Mouse (Mus musculus) liver (tissue): ENCODE results near the gene Arl8a.
"Not testable (repeated sequence)": the region's sequence is repeated elsewhere in the genome, so short reads cannot be mapped to it uniquely, and the experiment has no call there.

ENCODE experiments used
- DNase-seq: peaks from one replicate; pipeline ENCODE4 v3.0.0-alpha.2; 2020; ENCODE audit warnings: mixed read lengths

Arl8a gene

DNA sequence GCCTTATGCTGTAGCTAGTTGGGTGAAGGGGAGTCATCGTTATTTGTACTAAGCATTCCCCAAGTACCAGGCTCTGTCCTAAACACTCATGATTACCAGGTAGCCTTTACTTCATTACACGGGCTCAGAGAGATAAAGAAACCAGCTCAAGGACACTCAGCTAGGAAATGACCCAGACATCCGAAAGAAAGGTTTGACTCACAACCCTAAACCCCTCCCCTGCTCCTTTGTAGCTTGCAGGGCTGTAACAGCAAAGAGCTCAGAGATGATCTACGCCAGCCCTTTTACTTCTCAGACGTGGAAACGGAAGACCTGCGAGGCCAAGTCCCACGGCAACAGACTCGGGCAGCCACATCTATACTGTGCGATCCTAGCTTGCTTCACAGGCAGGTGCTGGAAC is 23.7 kb downstream of the Arl8a start:
- DNase-seq, result no peak

DNA sequence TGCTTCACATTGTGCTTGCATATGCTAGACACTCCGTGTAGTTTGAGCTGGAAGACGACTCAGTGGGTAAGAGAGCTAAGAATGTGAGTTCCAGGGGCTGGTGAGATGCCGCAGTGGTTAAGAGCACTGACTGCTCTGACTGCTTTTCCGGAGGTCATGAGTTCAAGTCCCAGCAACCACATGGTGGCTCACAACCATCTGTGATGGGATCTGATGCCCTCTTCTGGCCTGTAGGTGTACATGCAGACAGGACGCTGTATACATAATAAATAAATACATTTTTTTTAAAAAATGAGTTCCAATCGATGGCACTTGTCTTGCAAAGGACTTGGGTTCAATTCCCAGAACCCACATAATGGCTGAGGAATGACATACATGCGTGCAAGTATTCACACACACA is 24.6 kb downstream of the Arl8a start:
- DNase-seq, result no peak

- DNase-seq, result peak; percentile 44
Measured at GRCm38 (mm10) chr1:135171984-135172383, 25.4 kb downstream of the Arl8a start.

DNA sequence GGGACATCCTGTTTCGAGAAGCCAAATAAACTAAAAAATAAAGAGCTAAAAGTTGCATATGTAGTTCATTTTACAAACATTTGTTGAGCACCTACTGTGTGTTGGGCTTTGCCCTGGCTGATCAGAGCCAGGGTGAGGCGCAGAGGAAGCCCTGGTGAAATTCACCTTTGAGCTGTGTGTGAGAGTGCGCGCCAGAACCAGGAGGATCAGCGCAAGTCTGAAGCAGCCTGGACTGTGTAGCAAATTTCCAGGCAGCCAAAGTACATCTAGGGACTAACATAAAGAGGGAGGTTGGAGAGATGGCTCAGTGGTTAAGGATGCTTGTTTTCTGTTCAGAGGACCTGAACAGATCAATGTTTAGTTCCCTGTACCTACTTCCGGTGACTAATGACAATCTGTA is 26.7 kb downstream of the Arl8a start:
- no peak for DNase-seq

DNA sequence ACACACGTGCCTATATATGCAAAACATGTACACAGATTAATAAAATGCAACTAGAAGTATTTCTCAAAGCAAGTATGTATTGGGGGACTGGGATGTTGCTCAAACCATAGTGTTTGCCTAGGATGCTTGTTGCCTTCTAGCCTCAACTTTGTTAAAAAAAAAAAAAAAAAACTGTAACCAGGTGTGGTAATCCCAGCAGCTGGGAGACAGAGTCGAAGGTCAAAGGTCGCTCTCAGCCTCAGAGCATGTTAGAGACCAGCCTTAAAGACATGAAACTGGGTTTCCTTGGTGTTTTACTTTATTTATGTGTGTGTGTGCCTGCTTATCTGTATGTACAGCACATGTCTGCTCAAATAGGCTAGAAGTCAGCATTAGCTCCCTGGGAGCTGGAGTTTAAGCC is 28.6 kb downstream of the Arl8a start:
- DNase-seq, result no peak

GRCm38 (mm10) chr1:135177724-135178123 is 31.1 kb downstream of the Arl8a start:
- no peak for DNase-seq

GRCm38 (mm10) chr1:135178863-135179262 is 32.2 kb downstream of the Arl8a start:
- DNase-seq, result no peak

GRCm38 (mm10) chr1:135180830-135181229 is 34.2 kb downstream of the Arl8a start:
- DNase-seq, result no peak

GRCm38 (mm10) chr1:135181275-135181674 is 34.7 kb downstream of the Arl8a start:
- no peak for DNase-seq

GRCm38 (mm10) chr1:135181880-135182623 is 35.4 kb downstream of the Arl8a start:
- DNase-seq, result no peak

DNA sequence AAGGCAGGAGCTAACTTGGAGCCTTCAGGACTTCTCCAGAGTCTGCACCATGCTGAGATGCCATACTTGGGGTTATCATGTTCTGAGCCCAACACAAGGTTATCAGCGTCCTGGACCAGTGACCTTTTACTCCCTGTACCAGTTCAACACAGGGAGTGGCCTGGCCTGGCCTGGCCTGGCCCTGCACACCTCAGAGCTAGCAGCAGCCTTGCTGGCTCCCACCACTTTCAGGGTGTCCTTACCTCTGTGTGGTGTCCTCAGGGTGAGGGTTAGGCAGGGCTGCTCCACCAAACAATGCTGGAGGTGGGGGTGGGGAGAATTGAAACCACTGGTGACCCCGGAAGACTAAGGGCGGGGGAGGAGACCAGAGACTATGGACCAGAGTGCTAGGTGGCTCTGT is 36.4 kb downstream of the Arl8a start:
- no peak for DNase-seq

GRCm38 (mm10) chr1:135183448-135183847 is 36.8 kb downstream of the Arl8a start:
- DNase-seq, result no peak

- no peak for DNase-seq
Measured at GRCm38 (mm10) chr1:135183941-135184570, 37.4 kb downstream of the Arl8a start.

DNA sequence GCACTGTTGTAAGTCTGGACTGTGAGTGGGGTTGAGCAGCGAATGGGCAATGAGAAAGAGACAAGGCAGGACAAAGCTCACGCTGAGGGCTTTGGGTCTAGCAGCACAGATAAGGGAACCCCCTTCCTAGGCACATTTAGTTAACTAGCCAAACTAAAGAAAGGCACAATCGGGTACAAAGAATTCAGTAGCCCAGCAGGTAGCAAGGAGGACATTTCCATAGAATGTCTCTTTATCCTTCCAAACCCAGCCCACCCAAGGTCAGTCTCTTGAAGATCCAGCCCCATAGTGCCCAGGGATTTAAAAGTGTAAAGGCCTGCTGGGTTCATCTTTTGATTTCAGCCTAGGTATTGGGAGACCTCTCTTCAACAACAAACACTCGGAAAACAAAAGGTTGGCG is 39.3 kb downstream of the Arl8a start:
- DNase-seq, result no peak

DNA sequence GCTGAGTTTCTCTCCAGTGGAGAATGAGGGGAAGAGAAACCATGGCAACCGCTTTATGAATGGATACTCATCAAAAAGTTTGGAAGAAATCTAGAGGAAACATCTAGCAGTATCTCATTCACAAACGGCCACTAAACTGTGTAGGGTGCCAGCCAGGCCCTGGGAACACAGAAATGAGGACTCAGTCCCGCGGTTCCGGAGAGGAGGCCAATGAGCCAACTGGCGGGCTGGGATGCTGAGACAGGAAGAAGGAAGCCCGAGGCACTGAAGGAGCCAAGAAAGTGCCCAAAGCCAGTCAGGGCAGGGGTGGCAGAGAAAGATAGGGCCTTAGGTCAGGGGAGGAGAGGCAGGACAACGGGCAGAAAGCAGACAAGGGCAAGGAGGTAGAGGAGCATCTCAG is 39.8 kb downstream of the Arl8a start:
- no peak for DNase-seq

GRCm38 (mm10) chr1:135187016-135187415 is 40.4 kb downstream of the Arl8a start:
- not testable (repeated sequence) for DNase-seq

- DNase-seq, result no peak
Measured at GRCm38 (mm10) chr1:135188197-135188596, 41.6 kb downstream of the Arl8a start.

- DNase-seq, result no peak
Measured at GRCm38 (mm10) chr1:135189186-135189585, 42.6 kb downstream of the Arl8a start.

DNA sequence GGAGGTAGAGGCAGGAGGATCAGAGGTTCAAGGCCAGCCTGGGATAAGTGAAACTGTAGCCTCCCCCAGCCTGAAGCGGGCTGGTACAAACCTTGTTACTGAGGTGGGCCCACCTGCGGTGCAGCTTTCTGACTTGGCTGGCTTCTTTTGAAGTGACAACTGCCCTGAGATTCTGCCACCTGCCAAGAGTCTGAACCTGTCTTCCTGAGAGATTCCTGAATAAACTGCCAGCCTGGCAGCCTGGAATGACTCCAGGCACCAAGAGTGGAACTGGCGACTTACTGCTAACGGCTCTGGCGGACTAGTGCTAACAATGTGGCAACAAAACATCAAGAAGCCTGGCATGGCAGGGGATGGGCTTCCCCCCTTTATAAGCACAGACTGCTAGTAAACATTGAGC is 47.7 kb downstream of the Arl8a start:
- not testable (repeated sequence) for DNase-seq

DNA sequence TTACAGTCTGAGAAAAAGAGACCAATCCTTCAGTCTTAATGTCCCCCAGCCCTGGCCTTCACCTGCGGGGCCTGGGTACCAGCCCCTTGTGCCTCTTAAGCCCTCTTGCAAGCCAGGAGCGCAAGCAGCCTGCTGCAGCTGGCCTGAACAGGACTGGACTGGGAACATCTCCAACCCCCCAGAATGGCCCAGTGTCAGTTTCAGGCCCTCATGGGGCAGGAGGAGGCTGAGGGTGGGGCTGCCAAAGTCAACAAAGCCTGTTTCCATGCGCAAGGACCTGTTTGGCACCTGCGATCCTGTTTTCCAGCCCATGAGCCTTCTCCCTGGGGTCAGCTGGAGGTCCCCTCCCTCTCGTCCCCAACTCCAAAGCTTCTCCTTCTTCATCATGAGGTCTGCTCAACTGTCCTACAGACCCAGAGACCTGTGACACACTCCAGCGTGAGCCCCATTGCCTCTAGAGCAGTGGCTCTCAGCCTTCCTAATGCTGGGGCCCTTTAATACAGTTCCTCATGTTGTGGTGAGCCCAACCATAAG is 49.4 kb downstream of the Arl8a start:
- no peak for DNase-seq

DNA sequence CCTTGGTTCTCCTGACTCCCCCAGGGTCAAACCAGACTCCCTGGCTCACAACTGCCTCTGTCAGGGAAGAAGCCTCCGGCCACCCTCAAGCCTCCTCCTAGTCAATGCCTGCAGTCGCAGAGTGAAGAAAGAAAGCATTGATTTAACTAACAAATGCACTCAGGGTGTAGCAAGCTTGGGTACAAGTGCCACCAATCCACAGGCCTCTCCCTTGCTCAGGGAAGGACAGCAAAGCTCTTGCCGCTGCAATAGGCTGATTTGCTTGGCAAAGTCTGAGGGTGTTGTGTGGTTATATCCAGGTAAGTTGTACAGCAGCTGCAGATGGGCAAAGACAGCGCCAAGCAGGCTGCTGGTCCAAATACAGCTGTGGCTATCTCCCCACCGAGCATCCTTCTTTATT is 51.8 kb downstream of the Arl8a start:
- no peak for DNase-seq

- DNase-seq, result peak; percentile 61
Measured at GRCm38 (mm10) chr1:135199014-135199819, 52.6 kb downstream of the Arl8a start.

DNA sequence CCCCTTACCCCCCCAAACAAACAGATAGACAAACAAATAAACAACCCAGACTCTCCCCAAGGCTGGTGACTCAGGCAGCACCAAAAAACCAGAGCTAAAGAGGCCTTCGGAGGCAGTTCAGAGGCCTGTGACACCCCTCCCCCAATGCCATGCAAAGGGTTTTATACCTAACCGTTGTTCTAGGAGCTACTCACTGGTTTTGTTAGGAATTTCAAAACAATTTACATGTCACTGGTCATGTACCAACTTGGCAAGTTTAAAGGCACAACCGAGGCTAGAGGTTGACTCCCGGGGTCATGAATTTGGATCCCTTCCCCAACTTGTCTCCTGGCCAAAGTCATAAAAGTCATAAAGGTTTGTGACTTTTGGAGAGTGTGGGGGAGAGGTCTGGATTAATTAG is 53.8 kb downstream of the Arl8a start:
- no peak for DNase-seq
